Mouse (Mus musculus): ENCODE measurements at regions not wholly inside any gene's neighbourhood (a gene's known extent, or its start where the extent isn't known, plus 50 kb on each side); places are given as distances from the start of the nearest gene placed in this dataset.

DNA sequence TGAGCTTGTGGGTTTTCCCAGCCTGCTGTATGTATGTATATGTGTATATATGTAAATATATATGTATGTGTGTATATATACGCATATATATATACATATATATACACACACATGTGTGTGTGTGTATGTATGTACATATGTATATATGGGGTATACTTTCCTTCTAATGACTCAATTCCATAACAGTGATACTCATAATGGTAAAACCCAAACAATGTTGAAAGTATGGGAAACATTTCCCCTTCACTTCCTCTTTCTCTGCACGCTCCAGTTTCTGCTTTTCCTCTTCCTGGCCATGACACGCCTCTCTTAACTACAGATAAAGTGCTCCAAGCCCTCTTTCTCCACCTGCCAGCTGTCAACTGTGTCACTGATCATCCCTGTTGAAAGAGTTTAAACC, 110.1 kb upstream of the Gdf10 start:
- no peak for TF ChIP-seq CTCF (IDR thresholded peaks at IDR 0.05; ENCODE audit: low read depth, low read length)
- no peak for TF ChIP-seq TAL1 (conservative IDR thresholded peaks at IDR 0.05; ENCODE audit: low read depth, low read length)

Data from G1E (cell line).